Mouse (Mus musculus) lung, postnatal 4 days (tissue): ENCODE results near the gene Arhgap6.
"Not testable (repeated sequence)": the region's sequence is repeated elsewhere in the genome, so short reads cannot be mapped to it uniquely, and the experiment has no call there.

Experiments
- DNase-seq, 2 experiments: peaks; one replicate each; pipeline ENCODE4 v3.0.0; 2021

Arhgap6 gene

DNA sequence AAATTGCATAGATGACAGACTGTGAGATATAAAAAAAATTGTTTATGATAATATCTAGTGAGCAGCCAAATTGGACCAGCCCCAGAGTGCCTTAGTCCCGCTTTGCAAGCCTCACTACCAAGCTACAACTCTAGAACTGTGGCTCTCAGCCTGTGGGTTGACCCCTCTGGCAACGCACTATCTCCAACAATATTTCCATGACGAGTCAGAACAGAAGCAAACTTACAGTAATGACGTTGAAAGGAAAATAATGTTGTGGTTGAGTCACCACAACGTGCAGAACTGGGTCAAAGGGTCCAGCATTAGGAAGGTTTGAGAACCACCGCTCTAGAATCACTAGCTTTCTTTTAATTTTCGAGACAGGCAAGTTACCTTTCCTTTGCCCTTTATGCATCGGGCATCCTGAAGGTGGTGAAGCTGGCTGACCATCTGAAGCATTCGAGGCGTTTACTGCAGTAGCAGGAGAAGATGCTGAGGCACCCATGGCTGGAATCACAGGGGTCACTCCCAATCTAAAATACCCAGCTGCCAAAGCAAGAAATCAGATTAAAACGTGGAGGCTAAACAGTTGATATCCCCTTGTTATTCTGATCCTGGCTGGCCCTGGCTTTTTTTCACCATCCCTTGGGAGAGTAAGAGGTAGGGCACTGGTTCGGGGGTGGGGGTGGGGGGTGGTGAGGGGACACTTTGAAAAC is 524.3 kb downstream of the Arhgap6 start:
- peak in 1 of 2 experiments; percentile 19 for DNase-seq

DNA sequence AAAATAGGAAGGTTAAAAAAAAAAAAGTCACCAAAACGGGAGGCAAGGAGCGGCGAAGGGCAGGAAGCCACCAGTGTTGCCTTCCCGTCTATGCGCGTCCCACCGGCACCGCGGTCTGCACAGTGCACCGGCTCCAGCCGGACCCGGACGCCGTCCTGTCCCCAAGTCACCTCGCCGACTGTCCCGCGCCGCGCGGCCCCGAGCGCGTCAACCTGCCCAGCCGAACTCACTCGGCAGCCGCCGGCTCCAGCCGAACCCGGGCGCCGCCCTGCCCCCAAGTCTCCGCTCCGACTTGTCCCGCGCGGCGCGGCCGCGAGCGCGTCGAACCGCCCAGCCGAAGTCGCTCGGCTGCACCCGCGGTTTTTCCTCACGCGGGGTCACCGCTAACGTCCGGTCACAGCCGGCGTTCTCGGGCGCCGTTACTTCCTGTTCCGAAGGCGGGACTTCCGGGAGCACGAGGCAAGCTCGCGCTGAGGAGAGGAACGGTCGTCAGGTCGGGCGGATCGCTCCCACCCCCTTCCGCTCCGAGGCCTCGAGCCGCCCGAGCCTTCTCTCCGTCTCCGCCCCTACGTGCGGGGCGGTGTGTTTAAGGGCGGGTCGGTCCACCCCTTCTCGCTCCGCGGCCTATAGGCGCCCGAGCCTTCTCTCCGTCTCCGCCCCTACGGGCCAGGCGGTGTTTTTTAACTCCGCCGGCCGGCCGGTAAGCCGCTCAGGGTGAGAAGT is 525.2 kb downstream of the Arhgap6 start, which contains the start of gene Hccs:
Gene Hccs (minus strand): TSS at position 428 of the 723 bp plus-strand sequence.
- peak; percentile 91 to 96 for DNase-seq

DNA sequence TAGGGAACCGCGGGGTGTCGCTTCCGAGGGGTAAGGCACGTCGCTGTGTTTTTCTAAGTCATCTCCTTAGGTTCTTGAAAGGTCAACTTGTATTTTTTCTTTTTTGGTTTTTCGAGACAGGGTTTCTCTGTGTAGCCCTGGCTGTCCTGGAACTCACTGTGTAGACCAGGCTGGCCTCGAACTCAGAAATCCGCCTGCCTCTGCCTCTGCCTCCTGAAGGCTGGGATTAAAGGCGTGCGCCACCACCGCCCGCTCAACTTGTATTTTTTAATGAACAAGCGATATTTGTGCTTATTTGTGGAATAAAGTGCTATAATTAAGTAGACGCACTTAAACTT is 525.7 kb downstream of the Arhgap6 start:
- DNase-seq, result not testable (repeated sequence)

DNA sequence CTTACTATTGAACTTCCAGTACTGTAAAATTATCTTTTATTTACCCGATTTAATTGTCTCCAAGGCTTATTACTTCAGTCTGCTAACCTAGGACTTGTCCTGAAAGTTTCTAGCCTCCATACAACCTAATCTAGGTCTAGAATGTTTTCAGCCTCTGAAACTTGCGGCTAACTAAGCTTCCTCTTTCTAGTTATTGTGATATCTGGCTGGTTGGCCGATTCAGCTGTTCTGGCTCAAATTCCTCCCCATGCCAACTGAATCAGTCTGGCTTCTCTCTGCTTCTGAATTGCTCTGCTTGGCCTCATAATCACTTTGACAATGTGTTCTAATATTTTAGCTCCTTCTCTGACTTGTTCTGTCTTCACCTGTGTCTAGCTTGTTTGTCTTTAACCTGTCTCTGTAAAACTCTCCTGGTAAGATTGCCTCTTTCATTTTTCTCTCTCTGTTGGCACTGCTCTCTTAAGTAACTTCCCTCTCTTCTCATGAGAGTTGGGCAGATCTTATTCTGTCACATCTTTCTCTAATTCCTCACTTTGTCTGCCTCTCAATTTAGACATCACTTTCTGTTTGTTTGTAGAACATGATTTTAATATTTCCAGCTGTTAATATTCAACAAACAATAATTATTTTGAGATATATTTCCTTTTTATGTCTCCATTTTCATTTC is 531.2 kb downstream of the Arhgap6 start:
- DNase-seq, result no peak

DNA sequence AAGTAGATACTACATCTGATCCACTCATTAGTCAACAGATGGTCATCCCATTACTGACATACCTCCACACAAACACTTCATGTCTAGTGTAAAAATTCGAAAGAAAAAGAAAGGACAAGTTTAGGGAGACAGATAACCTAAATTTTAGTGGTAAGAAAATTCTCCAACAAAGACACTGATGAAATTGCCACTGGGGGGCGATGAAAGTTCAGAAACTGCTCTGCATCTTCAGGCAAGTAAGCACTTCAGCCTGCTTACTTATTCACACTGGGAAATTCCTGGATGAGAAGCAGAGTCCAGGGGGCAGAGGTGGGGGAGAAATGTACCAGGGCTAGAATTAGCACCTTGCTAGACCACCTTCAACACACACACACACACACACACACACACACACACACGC is 537.4 kb downstream of the Arhgap6 start:
- DNase-seq, result peak; percentile 15 to 45

DNA sequence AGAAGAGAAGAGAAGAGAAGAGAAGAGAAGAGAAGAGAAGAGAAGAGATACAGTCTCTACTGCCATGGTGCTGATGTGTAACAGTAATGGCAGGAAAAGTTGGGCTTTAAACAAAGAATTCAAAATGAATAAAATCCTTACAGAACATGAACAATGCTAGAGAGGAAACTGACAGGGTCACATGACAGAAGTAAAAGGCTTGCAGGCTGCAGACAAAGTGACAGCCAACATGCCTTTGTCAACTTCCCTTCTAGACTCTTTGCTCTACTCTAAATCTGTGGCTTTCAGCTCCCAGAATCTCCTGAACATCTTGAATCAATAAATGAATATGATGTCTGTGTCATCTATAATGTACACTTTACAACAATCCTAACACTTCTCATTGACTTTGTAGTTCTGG is 542.7 kb downstream of the Arhgap6 start:
- no peak for DNase-seq

DNA sequence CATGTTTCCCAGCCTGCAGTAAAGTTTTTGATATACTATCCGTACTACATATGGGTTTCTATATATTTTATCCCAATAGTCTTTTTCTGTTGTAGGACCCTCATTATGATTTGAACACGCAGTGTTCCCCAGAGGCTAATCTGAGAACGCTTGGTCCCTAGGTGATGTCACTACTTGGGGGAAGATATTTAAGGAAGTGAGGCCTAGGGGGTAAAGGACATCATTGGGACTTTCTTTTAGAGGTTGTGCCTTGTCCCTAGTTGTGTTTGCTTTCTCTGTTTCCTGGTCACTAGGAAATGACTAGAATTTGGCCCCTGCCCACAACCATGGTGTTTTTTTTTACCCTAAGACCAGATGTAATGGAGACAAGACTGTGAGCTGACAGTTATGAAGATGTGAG is 543.3 kb downstream of the Arhgap6 start:
- DNase-seq, result no peak
